Mouse (Mus musculus) cerebellum, postnatal 4 days (tissue): ENCODE measurements around the gene Cwf19l1.

Experiments
- DNase-seq, 2 experiments: peaks; one replicate each; pipeline ENCODE4 v3.0.0; 2022; ENCODE audit warnings: low spot score in 2 of 2, mixed read lengths in 1 of 2

Gene Cwf19l1

DNA sequence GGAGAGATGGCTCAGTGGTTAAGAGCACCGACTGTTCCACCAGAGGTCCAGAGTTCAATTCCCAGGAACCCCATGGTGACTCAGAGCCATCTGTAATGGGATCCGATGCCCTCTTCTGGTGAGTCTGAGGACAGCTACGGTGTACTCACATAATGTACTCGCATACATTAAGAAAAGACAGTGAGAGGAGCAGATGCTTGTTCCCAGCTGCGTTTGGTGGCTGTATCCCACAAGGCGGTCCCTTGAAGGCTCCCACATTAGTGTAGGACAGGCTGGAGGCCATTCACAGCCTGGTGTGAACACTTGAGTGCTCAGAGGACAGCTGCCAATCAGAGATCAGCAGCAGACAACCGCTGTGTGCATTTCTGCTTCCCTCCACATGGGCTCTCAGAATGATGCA, 24.0 kb downstream of the Cwf19l1 start:
- DNase-seq, result no peak

DNA sequence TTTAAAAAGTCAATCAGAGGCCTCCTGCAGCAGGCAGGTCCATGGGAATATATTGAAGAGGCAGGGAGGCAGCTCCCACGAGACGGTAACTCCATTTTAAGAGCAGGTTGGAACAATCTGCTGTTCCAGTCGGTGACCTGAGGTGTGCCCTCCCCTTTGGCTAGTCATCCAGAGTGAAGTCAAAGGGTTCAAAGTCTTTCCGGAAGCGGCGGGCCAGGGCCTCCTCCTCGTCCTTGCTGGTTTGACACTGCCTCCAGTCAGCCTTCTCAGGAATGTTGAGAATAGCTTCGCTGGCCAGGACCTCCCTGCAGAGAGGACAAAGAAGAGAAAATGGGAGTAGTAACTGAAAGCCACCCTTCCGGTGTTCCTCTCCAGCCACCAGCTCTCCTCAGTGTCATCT, 25.3 kb downstream of the Cwf19l1 start:
- DNase-seq, result no peak

- DNase-seq, result no peak
These were observed 26.7 kb downstream of the Cwf19l1 start for GRCm38 (mm10) chr19:44108996-44109395.

DNA sequence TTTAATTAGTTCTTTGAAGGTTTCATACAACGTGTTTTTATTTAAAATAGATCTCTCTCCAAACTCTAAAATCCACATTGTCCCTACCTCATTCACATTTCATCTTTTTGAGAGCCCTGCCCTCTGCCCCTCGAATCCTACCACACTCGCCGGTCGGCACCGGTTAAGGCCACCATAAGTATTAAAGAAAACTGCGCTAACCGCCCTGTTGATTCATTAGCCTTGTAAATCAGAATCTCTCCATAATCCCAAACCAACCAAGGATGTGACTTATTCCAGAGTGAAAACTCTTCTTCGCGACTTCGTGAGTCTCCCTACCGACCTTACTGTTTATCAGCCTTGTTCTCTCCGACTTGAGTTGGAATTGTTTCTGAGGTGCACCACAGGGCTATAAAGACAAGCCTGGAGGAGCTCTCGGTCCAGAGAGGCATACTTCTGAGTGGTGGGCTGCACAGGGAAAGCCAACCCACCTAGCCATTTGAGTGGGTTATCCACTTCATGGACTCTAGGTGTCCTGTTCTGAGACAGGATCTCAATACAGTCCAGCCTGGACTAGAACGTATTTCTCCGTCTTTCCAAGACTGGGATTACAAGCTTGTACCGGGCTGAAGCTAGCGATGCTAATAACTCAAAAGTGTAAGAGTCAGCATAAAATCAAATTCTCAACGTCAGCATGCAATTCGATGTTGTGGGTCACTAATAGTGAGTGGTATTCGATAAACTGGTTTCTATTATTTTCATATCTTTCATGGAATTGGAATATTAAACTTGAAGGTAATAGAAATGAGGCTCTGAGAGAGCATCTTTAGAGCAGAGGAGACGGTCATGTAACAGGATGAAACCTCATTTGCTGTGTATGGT, 27.8 kb downstream of the Cwf19l1 start:
- DNase-seq, result peak in 1 of 2 experiments; percentile 5

GRCm38 (mm10) chr19:44106831-44107660, 28.6 kb downstream of the Cwf19l1 start, which contains the start of gene Chuk:
Gene Chuk, minus strand, starts transcription at chr19:44107480.
- DNase-seq, result peak; percentile 83 to 95

GRCm38 (mm10) chr19:44104393-44104792, 31.3 kb downstream of the Cwf19l1 start:
- no peak for DNase-seq

GRCm38 (mm10) chr19:44103001-44103400, 32.7 kb downstream of the Cwf19l1 start:
- DNase-seq, result no peak

- no peak for DNase-seq
These were observed 34.8 kb downstream of the Cwf19l1 start for GRCm38 (mm10) chr19:44100840-44101239.

DNA sequence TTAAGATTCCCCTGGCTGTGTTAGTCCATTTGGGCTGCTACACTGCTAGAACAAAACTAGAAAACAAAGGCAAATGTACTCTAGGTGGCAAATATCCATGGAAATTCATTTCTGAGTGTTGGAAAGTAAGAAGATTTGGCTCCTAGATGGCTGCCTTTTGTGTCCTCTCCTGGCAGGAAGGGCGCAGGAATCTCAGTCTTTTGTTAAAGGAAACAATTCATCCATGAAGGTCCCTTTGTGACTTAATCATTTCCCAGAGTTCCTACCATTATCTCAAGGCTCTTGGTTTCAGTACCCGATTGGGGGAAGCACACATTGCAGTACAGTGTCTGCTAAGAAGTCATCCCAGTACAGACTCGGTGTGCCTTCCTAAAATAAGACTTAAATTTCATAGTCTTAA, 49.4 kb downstream of the Cwf19l1 start:
- DNase-seq, result no peak

DNA sequence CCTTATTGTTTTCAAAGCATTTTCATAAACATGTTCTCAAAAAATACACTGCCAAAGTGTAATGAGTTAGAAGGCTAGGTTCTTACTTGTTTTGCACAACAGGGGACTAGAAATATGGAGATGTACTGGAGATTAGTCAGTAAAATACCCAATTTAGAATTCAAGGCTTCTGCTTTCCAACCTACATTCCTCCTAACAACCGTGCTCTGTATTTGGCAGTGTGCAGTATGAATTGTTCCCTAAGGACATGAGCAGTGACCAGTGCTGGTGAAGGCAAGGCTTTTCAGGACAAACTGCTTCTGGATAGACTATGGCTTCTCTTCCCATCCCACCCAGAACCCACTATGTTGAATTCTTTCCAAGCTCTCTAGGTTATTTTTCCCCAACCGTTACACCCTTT, 54.8 kb downstream of the Cwf19l1 start:
- DNase-seq, result no peak

GRCm38 (mm10) chr19:44080023-44080422, 55.7 kb downstream of the Cwf19l1 start:
- no peak for DNase-seq

- no peak for DNase-seq
These were observed 58.7 kb downstream of the Cwf19l1 start for GRCm38 (mm10) chr19:44077024-44077423.

- DNase-seq, result no peak
These were observed 59.2 kb downstream of the Cwf19l1 start for GRCm38 (mm10) chr19:44076457-44076856.

- no peak for DNase-seq
These were observed 60.7 kb downstream of the Cwf19l1 start for GRCm38 (mm10) chr19:44074986-44075385.

DNA sequence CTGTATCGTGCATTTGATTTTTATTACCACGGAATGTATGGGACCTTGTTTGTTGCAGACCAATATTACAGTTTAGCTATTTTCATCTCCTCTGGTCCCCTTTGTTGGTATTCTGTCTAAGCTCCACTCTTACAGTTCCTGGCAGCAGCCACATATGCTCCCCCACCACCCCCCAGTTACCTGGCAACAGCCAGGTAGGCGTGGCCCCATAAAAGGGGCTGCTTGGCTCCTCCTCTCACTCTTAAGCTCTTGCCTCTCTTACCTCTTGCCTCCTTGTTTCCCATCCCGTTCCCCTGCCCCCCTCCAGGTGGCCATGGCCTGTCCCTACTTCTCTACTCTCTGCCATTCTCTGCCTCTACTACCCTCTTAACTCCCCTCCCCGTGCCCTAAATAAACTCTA, 64.5 kb downstream of the Cwf19l1 start:
- DNase-seq, result no peak

DNA sequence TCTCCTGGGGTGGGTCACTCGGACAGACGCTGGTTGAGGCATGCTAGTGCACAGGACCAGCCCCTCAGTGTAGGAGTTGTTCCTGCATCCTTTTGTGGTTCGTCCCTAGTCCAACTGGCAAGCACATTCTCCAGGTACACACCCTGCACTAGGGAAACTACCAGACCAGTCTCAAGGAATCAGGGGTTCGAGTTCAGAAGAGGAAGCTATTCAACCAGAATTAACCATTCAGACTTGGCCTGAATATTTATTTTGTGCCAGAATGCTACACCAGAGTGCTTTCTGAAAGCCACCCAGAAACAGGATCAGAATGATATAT, 65.8 kb downstream of the Cwf19l1 start:
- DNase-seq, result no peak

GRCm38 (mm10) chr19:44069121-44069913, 66.4 kb downstream of the Cwf19l1 start, which contains the start of gene Erlin1:
Gene Erlin1, minus strand, starts transcription at chr19:44069785.
- DNase-seq, result peak; percentile 81 to 93

GRCm38 (mm10) chr19:44068232-44068631, 67.4 kb downstream of the Cwf19l1 start:
- DNase-seq, result no peak

- DNase-seq, result no peak
These were observed 68.2 kb downstream of the Cwf19l1 start for GRCm38 (mm10) chr19:44067323-44068049.

DNA sequence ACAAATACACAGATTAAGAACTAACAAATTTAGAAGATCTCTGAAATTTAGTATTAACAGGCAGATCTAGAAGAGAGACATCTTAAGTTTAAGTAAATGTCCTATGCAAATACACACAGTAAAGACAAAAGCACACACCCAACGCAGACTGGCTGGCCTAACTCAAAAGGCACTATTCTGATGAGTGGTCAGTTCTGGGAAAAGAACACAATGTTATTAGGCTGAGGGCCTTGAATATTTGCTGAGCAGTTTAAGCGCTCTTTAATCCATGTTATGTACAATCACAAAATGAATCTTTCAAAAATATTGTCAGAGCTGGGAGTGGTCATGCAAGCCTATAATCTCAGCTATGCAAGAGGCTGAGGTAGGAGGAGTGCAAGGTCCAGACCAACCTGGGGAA, 70.9 kb downstream of the Cwf19l1 start:
- no peak for DNase-seq

GRCm38 (mm10) chr19:44063773-44064172, 71.9 kb downstream of the Cwf19l1 start:
- DNase-seq, result no peak
